Comparison of ENCODE assay signal across 8 mouse cellular contexts in genomic region chr10:86295454-86296098, GRCm38 (mm10). TPM values are rescaled to one million over a fixed set of nuclear protein-coding genes. Genes with fewer than 3 reads are reported as not detected.
A peak's percentile ranks its signal among the peaks of the same experiment; 100 is the strongest.
DNase-seq lines count a peak whose midpoint lies in the region; ATAC-seq and TF ChIP-seq lines count a peak whose summit lies in the region.

No protein-coding gene starts in this region.

- no peak overlapping the region for H3K4me3 ChIP-seq in liver, adult 2 months (ENCODE audit: insufficient read depth, low read depth, low read length)
- H3K4me3 ChIP-seq in forebrain, embryonic 15.5 days, result no peak overlapping the region
- H3K4me3 ChIP-seq in liver, embryonic 12.5 days, result peak overlapping the region; percentile 13; the same call in 1 of the 2 replicates
- H3K4me3 ChIP-seq in stomach, embryonic 15.5 days (replicated peaks), result no peak overlapping the region; the same call in 1 of the 2 replicates

- no peaks in the 10 kb centered on the region for H3K36me3 ChIP-seq in liver, adult 2 months (ENCODE audit: control insufficient read depth, insufficient read depth, low read length)
- H3K36me3 ChIP-seq in forebrain, embryonic 15.5 days, result no peaks in the 10 kb centered on the region
- no peaks in the 10 kb centered on the region for H3K36me3 ChIP-seq in liver, embryonic 12.5 days
- H3K36me3 ChIP-seq in stomach, embryonic 15.5 days, result no peaks in the 10 kb centered on the region

- no peak for ATAC-seq in forebrain, embryonic 15.5 days (replicated peaks)
- no peak for ATAC-seq in liver, embryonic 12.5 days
- no peak for ATAC-seq in stomach, embryonic 15.5 days (ENCODE audit: insufficient read depth, low FRiP score, low read depth)

- H3K9ac ChIP-seq in liver, adult 2 months (ENCODE audit: low read depth, low read length), result peak overlapping the region; percentile 45; the same call in 1 of the 2 replicates
- H3K9ac ChIP-seq in forebrain, embryonic 15.5 days (replicated peaks), result no peak overlapping the region
- H3K9ac ChIP-seq in liver, embryonic 12.5 days, result peak overlapping the region; percentile 30; the same call in 1 of the 2 replicates
- no peak overlapping the region for H3K9ac ChIP-seq in stomach, embryonic 15.5 days

- H3K79me2 ChIP-seq in liver, adult 2 months (ENCODE audit: control insufficient read depth, insufficient read depth, low read length), result no peaks in the 10 kb centered on the region

- no peaks in the 10 kb centered on the region for H3K27me3 ChIP-seq in liver, adult 2 months (ENCODE audit: control insufficient read depth, insufficient read depth, low read length)
- no peaks in the 10 kb centered on the region for H3K27me3 ChIP-seq in forebrain, embryonic 15.5 days
- peaks cover 60% of the 10 kb centered on the region for H3K27me3 ChIP-seq in liver, embryonic 12.5 days (replicated peaks)
- H3K27me3 ChIP-seq in stomach, embryonic 15.5 days (replicated peaks), result 0 out of 2 replicates have a peak, but pooled peaks cover 3% of the 10 kb centered on the region

- H3K4me1 ChIP-seq in liver, adult 2 months (ENCODE audit: control insufficient read depth, insufficient read depth, low read length), result peaks cover 1% of the 10 kb centered on the region; the same call in 1 of the 2 replicates
- H3K4me1 ChIP-seq in forebrain, embryonic 15.5 days, result peaks cover 10% of the 10 kb centered on the region
- H3K4me1 ChIP-seq in liver, embryonic 12.5 days, result peaks cover 18% of the 10 kb centered on the region
- peaks cover 11% of the 10 kb centered on the region; the same call in 1 of the 2 replicates for H3K4me1 ChIP-seq in stomach, embryonic 15.5 days

- peak overlapping the region; percentile 32 for H3K4me2 ChIP-seq in forebrain, embryonic 15.5 days (replicated peaks)
- H3K4me2 ChIP-seq in liver, embryonic 12.5 days, result peak overlapping the region; percentile 60
- H3K4me2 ChIP-seq in stomach, embryonic 15.5 days, result peak overlapping the region; percentile 48

- no peaks in the 10 kb centered on the region for H3K9me3 ChIP-seq in forebrain, embryonic 15.5 days
- H3K9me3 ChIP-seq in liver, embryonic 12.5 days (replicated peaks), result no peaks in the 10 kb centered on the region
- H3K9me3 ChIP-seq in stomach, embryonic 15.5 days, result no peaks in the 10 kb centered on the region

- no peak for TF ChIP-seq CTCF in liver, adult 2 months (IDR thresholded peaks at IDR 0.05; ENCODE audit: low read depth, low read length)

- no peak for DNase-seq in liver, adult 2 months (ENCODE audit: extremely low read depth, low read depth, low spot score)
- no peak for DNase-seq in liver
- no peak for DNase-seq in adrenal gland, postnatal 10 days
- no peak for DNase-seq in layer of hippocampus, adult 9-10 months (ENCODE audit: low spot score)
- no peak for DNase-seq in left cerebral cortex, adult 11 months (ENCODE audit: low spot score)

- no peak for TF ChIP-seq POLR2A in liver, adult 2 months (IDR thresholded peaks at IDR 0.05; ENCODE audit: extremely low read depth, insufficient read depth, low read length)

- H3K27ac ChIP-seq in liver, adult 2 months (replicated peaks; ENCODE audit: insufficient read depth, low read depth, low read length), result no peak overlapping the region
- no peak overlapping the region for H3K27ac ChIP-seq in forebrain, embryonic 15.5 days (replicated peaks)
- H3K27ac ChIP-seq in liver, embryonic 12.5 days, result no peak overlapping the region
- H3K27ac ChIP-seq in stomach, embryonic 15.5 days, result no peak overlapping the region

- 57% methylated on average over 13 of the region's 13 CpGs for WGBS in liver, adult 2 months
- 27% methylated on average over 13 of the region's 13 CpGs for WGBS in forebrain, embryonic 15.5 days
- 13% methylated on average over 13 of the region's 13 CpGs for WGBS in liver, embryonic 12.5 days (ENCODE audit: insufficient replicate concordance)
- WGBS in stomach, embryonic 15.5 days, result 39% methylated on average over 13 of the region's 13 CpGs

RNA-seq across cellular contexts. Expression of gene Timp3, which starts 4.6 kb away (rescaled TPM):
- 12.8 and 17.6 TPM in 2 replicates for total RNA-seq in liver, adult 2 months (2014; rRNA removed)
- polyA plus RNA-seq in liver, adult 2 months (2012; rRNA removed), result 5.2 and 5.6 TPM in 2 replicates
- polyA plus RNA-seq in forebrain, embryonic 15.5 days (2015; fragmentation: Nextera tagmentation; extraction: Ambion mirVana), result 15.8 and 16.9 TPM in 2 replicates
- 16.3 and 17.0 TPM in 2 replicates for polyA plus RNA-seq in liver, embryonic 12.5 days (2016; fragmentation: Nextera tagmentation; extraction: Ambion mirVana)
- polyA plus RNA-seq in stomach, embryonic 15.5 days (2015; fragmentation: Nextera tagmentation; extraction: Ambion mirVana), result 63.5 and 66.0 TPM in 2 replicates
- total RNA-seq in adrenal gland, postnatal 10 days (2021), result 100 to 1,000 TPM; 209 to 211 TPM

Comparison
In these comparisons a context has a peak if more than half of its experiments do, and no peak if none do; other contexts are left out.
1. H3K9ac ChIP-seq: peak in liver, adult 2 months (single experiment) and liver, embryonic 12.5 days (single experiment); none in forebrain, embryonic 15.5 days (single experiment) and stomach, embryonic 15.5 days (single experiment).
2. Peak in every context shown above with its lines, with median percentiles within 50 percentile points of each other: H3K4me2 ChIP-seq.